Mouse (Mus musculus) neural tube, embryonic 11.5 days (tissue): ENCODE results near the gene Dus2. TPM values are rescaled to one million over a fixed set of nuclear protein-coding genes. Genes with fewer than 3 reads are reported as not detected.

Source experiments
- ATAC-seq: fragments of 200-750 bp; cut with Nextera tagmentation; 2 replicates; pipeline ENCODE4 v1.8.0; 2017; ENCODE audit warnings: moderate number of reproducible peaks, mild to moderate bottlenecking, moderate TSS enrichment, moderate library complexity; ENCODE audit not compliant: insufficient read depth, low FRiP score, low TSS enrichment
- DNase-seq: peaks from one replicate; pipeline ENCODE4 v3.0.0-alpha.2; 2015; ENCODE audit warnings: low spot score
- H3K27ac ChIP-seq: fragments of 300-500 bp; sonication (generic); 2 replicates; pipeline ENCODE4 v1.5.1; 2014; ENCODE audit warnings: low read depth, mild to moderate bottlenecking, low read length
- H3K27me3 ChIP-seq: fragments of 300-500 bp; sonication (generic); 2 replicates; pipeline ENCODE4 v1.6.1; 2014; ENCODE audit warnings: mild to moderate bottlenecking, low read length, mixed read lengths; ENCODE audit not compliant: control insufficient read depth, insufficient read depth
- H3K36me3 ChIP-seq: fragments of 300-500 bp; sonication (generic); 2 replicates; pipeline ENCODE4 v1.6.1; 2014; ENCODE audit warnings: mild to moderate bottlenecking, low read length, moderate library complexity, mixed read lengths; ENCODE audit not compliant: control insufficient read depth, insufficient read depth
- H3K4me1 ChIP-seq: fragments of 300-500 bp; sonication (generic); 2 replicates; pipeline ENCODE4 v1.6.1; 2014; ENCODE audit warnings: low read length, mixed read lengths; ENCODE audit not compliant: control insufficient read depth, insufficient read depth
- H3K4me2 ChIP-seq: fragments of 300-500 bp; sonication (generic); 2 replicates; pipeline ENCODE4 v1.6.1; 2014; ENCODE audit warnings: low read depth, mild to moderate bottlenecking, moderate library complexity
- H3K4me3 ChIP-seq: fragments of 300-500 bp; sonication (generic); 2 replicates; pipeline ENCODE4 v1.5.1; 2014; ENCODE audit warnings: low read depth, low read length
- H3K9ac ChIP-seq: fragments of 300-500 bp; sonication (generic); 2 replicates; pipeline ENCODE4 v1.6.1; 2014; ENCODE audit warnings: mild to moderate bottlenecking, low read length
- H3K9me3 ChIP-seq: fragments of 300-500 bp; sonication (generic); 2 replicates; pipeline ENCODE4 v1.6.1; 2016; ENCODE audit warnings: low read length; ENCODE audit not compliant: control insufficient read depth
- WGBS: fragments of 180-500 bp; shearing (Covaris S2); extraction: QIAGEN DNeasy Blood & Tissue Kit; methylation state at CpG from one replicate; pipeline ENCODE4 v1.1.7; 2014; 5-methylcytosine and 5-hydroxymethylcytosine counted together
- polyA plus RNA-seq: library from polyadenylated mRNA; unstranded; fragments of >200 nt; fragmentation: Nextera tagmentation; extraction: Ambion mirVana; gene quantifications from 2 replicates; pipeline ENCODE4 v1.2.1, GENCODE M21; 2014

Dus2 gene
- polyA plus RNA-seq, 1 experiment from 2014 or later, result 18.6 TPM

GRCm38 (mm10) chr8:105961101-105961500, 30.0 kb upstream of the Dus2 start:
- Histone ChIP-seq H3K4me3 (no peak overlapping the region), H3K9ac (no peak overlapping the region), H3K27ac (no peak overlapping the region), H3K4me2 (no peak overlapping the region), H3K4me1 (peaks cover 3% of the 10 kb centered on the region; the same call in 1 of the 2 replicates), H3K27me3 (peaks cover 4% of the 10 kb centered on the region; the same call in 1 of the 2 replicates), H3K9me3 (no peaks in the 10 kb centered on the region), H3K36me3 (no peaks in the 10 kb centered on the region)
- DNase-seq (no peak), ATAC-seq (no peak)
- WGBS, result 77% methylated on average over 14 of the region's 14 CpGs

DNA sequence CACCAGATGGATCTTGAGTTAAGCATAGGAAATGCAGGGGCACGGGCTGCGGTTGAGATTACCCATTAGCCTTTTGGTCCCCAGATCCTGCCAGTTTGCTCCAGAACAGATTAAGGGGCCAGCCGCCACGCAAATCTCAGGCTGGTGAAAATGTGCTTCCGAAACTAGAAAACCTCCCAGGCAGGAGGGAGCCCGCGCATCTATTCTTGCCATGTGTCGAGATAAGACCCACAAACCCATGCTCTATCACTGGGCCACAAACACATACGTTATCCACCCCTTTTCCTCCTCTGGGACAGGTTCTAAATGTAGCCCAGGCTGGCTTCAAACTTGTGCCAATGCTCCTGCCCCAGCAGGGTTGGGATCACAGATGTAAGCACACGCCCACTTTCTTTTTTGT, 29.6 kb upstream of the Dus2 start:
- H3K9me3 ChIP-seq, result no peaks in the 10 kb centered on the region
- H3K9ac ChIP-seq, result no peak overlapping the region
- WGBS, result 87% methylated on average over 10 of the region's 10 CpGs
- no peaks in the 10 kb centered on the region for H3K36me3 ChIP-seq
- no peak overlapping the region for H3K4me3 ChIP-seq
- H3K27ac ChIP-seq, result no peak overlapping the region
- peaks cover 7% of the 10 kb centered on the region for H3K27me3 ChIP-seq
- ATAC-seq (no peak), DNase-seq (no peak)
- no peak overlapping the region for H3K4me2 ChIP-seq
- peaks cover 3% of the 10 kb centered on the region; the same call in 1 of the 2 replicates for H3K4me1 ChIP-seq

GRCm38 (mm10) chr8:105964506-105965265, 26.5 kb upstream of the Dus2 start:
- WGBS, result 66% methylated on average over 12 of the region's 12 CpGs

DNA sequence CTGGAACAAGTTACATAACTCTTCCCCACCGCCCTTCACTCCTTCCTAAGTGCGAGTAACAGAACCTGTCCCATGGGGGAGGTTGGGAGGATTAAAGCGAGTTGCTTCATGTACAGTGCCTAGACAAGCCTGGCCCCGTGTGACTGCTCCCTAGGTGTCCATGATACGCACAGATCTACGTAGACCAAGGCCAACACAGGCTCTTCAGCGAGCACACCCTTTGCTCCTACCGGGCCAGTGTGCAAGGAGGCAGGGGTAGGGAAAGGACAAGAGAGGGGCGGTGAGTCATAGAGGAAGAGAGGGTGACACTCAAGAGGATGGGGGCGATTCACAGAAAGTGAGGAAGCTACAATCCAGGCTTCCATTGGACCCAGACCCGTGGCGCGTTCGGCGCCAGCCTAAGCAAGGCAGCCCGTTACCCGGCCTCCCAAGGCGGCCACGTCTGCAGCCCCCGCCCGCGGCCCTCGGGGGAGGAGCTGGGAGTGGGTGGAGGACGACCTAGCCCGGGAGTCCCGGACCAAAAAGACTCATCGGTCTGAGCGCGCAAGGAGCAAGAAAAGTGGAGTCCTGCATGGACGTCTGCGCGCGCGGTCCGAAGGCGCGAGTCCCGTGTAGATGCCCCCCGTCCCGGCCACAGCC, 25.8 kb upstream of the Dus2 start:
- H3K27me3 ChIP-seq, result peaks cover 12% of the 10 kb centered on the region
- DNase-seq, result no peak
- H3K36me3 ChIP-seq, result no peaks in the 10 kb centered on the region
- 3% methylated on average over 39 of the region's 40 CpGs for WGBS
- peak; percentile 23; the same call in 1 of the 2 replicates for ATAC-seq
- H3K9me3 ChIP-seq, result no peaks in the 10 kb centered on the region
- H3K4me3 ChIP-seq, result peak overlapping the region; percentile 53
- H3K27ac ChIP-seq, result no peak overlapping the region
- peak overlapping the region; percentile 60 for H3K4me2 ChIP-seq
- peak overlapping the region; percentile 60 for H3K9ac ChIP-seq
- peaks cover 7% of the 10 kb centered on the region; the same call in 1 of the 2 replicates for H3K4me1 ChIP-seq

More at GRCm38 (mm10) chr8:105964506-105965265, 26.5 kb upstream of the Dus2 start:
- Histone ChIP-seq H3K4me1 (peaks cover 7% of the 10 kb centered on the region; the same call in 1 of the 2 replicates), H3K27ac (no peak overlapping the region), H3K27me3 (peaks cover 12% of the 10 kb centered on the region), H3K4me2 (peak overlapping the region; percentile 60), H3K4me3 (peak overlapping the region; percentile 53), H3K36me3 (no peaks in the 10 kb centered on the region), H3K9me3 (no peaks in the 10 kb centered on the region), H3K9ac (no peak overlapping the region)
- no peak for DNase-seq
- no peak for ATAC-seq

DNA sequence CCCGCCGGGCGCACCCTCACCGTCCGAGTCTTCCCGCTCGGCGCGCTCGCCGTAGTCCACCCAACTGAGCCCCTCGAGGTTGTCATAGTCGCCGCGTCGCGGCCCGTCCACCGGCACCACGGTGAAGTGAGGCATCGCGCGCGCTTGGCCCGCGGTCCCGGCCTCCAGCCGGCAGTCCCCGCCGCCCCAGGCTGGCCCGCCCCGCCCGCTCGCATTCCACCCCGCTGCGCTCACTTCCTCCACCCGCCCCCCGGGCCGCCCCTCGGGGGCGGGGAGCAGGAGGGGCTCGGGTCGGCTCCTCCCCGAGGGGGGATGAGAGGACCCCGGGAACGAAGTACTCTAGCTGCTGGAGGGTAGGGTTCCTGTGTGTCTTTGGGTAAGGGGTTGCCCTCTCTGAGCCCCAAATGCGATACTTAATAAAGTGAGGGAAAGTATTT, 25.2 kb upstream of the Dus2 start, which contains the start of gene Slc12a4:
Gene Slc12a4, minus strand, starts transcription at position 193 of the 437 bp plus-strand sequence.
- WGBS, result 0% methylated on average over 43 of the region's 47 CpGs
- Histone ChIP-seq H3K27me3 (peaks cover 12% of the 10 kb centered on the region), H3K9me3 (no peaks in the 10 kb centered on the region), H3K27ac (no peak within 1 kb of the TSS), H3K4me3 (peak within 1 kb of the TSS; percentile 53), H3K9ac (peak within 1 kb of the TSS; percentile 60), H3K4me1 (peaks cover 7% of the 10 kb centered on the region; the same call in 1 of the 2 replicates), H3K4me2 (peak within 1 kb of the TSS; percentile 60), H3K36me3 (no peaks in the 10 kb centered on the region)
- ATAC-seq, result peak; percentile 67
- peak; percentile 83 for DNase-seq

- Histone ChIP-seq H3K27me3 (peaks cover 12% of the 10 kb centered on the region), H3K27ac (no peak overlapping the region), H3K9ac (no peak overlapping the region), H3K4me3 (no peak overlapping the region), H3K4me2 (peak overlapping the region; percentile 60), H3K4me1 (peaks cover 7% of the 10 kb centered on the region; the same call in 1 of the 2 replicates), H3K36me3 (no peaks in the 10 kb centered on the region), H3K9me3 (no peaks in the 10 kb centered on the region)
- DNase-seq, result peak; percentile 42
- ATAC-seq, result no peak
- WGBS, result 4% methylated on average over 19 of the region's 19 CpGs
These were observed 24.3 kb upstream of the Dus2 start for GRCm38 (mm10) chr8:105966692-105967311.

DNA sequence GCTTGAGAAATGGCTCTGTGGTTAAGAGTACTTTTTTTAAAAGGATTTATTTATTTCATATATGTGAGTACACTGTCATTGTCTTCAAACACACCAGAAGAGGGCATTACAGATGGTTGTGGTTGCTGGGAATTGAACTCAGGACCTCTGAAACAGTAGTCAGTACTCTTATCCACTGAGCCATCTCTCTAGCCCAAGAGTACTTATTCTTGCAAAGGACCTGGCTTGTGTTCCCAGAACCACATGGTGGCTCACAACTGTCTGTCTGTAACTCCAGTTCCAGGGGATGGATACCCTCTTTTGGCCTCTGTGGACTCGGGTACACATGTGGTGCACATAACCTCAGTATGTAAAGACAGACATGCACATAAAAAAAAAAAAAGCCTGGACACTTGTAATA, 21.8 kb upstream of the Dus2 start:
- 84% methylated on average over 1 of the region's 1 CpGs for WGBS
- H3K27ac ChIP-seq, result no peak overlapping the region
- peaks cover 12% of the 10 kb centered on the region for H3K27me3 ChIP-seq
- ATAC-seq, result no peak
- no peak for DNase-seq
- no peak overlapping the region for H3K4me2 ChIP-seq
- no peak overlapping the region for H3K4me3 ChIP-seq
- H3K4me1 ChIP-seq, result peaks cover 7% of the 10 kb centered on the region; the same call in 1 of the 2 replicates
- no peak overlapping the region for H3K9ac ChIP-seq
- H3K36me3 ChIP-seq, result no peaks in the 10 kb centered on the region
- H3K9me3 ChIP-seq, result no peaks in the 10 kb centered on the region

GRCm38 (mm10) chr8:105971019-105971720, 20.0 kb upstream of the Dus2 start:
- Histone ChIP-seq H3K36me3 (no peaks in the 10 kb centered on the region), H3K4me3 (no peak overlapping the region), H3K27ac (no peak overlapping the region), H3K9ac (no peak overlapping the region), H3K9me3 (no peaks in the 10 kb centered on the region), H3K4me2 (no peak overlapping the region), H3K4me1 (peaks cover 4% of the 10 kb centered on the region; the same call in 1 of the 2 replicates), H3K27me3 (peaks cover 7% of the 10 kb centered on the region; the same call in 1 of the 2 replicates)
- WGBS, result 71% methylated on average over 8 of the region's 8 CpGs
- no peak for ATAC-seq
- no peak for DNase-seq
